Comparison of ENCODE assay signal across 34 mouse cellular contexts in the genomic region with DNA sequence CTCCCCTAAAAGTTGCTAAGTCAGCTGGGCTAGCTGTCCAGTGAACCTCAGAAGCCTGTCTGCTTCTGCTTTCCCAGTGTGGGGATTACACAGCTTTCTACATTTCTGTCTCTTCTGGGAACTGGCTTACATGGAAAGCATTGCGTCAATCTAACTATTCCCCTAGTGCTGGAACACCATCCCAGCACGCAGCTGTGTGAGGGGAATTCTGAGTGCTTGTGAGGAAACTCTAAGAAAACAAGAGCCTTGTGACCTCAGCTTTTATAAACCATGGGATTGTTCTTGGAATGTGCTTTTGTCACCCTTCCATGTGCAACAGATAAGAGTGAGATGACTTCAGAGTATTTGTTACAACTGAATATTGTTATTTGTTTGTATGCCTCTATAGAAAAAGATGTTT. TPM values are rescaled to one million over a fixed set of nuclear protein-coding genes. Genes with fewer than 3 reads are reported as not detected.
A peak's percentile ranks its signal among the peaks of the same experiment; 100 is the strongest.
DNase-seq lines count a peak whose midpoint lies in the region; ATAC-seq lines count a peak whose summit lies in the region.
"Had no signal": no experiment of that assay in that cellular context is flagged by ENCODE, and none has a peak within 500 bp of the region (broad histone marks: within the 10 kb centered on the region; RNA-seq: fewer than 3 reads in every experiment).

No protein-coding gene starts in this region.

- H3K36me3 ChIP-seq in heart, embryonic 10.5 days: no peaks in the 10 kb centered on the region
- H3K36me3 ChIP-seq: heart, embryonic 15.5 days; hindbrain, embryonic 10.5 days; hindbrain, embryonic 15.5 days; limb, embryonic 12.5 days; liver, embryonic 15.5 days; neural tube, embryonic 12.5 days had no signal

- DNase-seq in heart, adult 11 months: peak; percentile 96
- no peak for DNase-seq in heart, embryonic 10.5 days (ENCODE audit: low spot score)
- peak; percentile 9 to 18 for DNase-seq in lung, adult 18-20 months
- DNase-seq in lung, postnatal 4 days: no peak
- peak; percentile 85 for DNase-seq in adipocyte (ENCODE audit: low spot score)
- peak; percentile 12 for DNase-seq in heart, postnatal 25 days (ENCODE audit: low spot score)
- no peak for DNase-seq in embryo, embryonic 9.5 days (ENCODE audit: extremely low spot score)
- DNase-seq: adrenal gland, adult 2 months; cerebellum, adult 11 months; cerebellum, postnatal 10 days; gastrocnemius, adult 2 months; kidney, adult 11 months; kidney, postnatal 14 days; right cerebral cortex, postnatal 4 days; thymus, postnatal 4 days had no signal

- ATAC-seq in erythroblast, adult 5-6 weeks (replicated peaks; ENCODE audit: low FRiP score, poor library complexity, severe bottlenecking): no peak
- ATAC-seq: CD4-positive, CD25-positive, alpha-beta regulatory T cell, adult 4 months; forebrain, embryonic 14.5 days; inflammation-experienced regulatory T-cells, adult 6 months had no signal

- no peak overlapping the region for H3K27ac ChIP-seq in heart, embryonic 10.5 days
- H3K27ac ChIP-seq: gastrocnemius, adult 2 months; heart, embryonic 15.5 days; hindbrain, embryonic 10.5 days; hindbrain, embryonic 15.5 days; left cerebral cortex, adult 2 months; limb, embryonic 12.5 days; liver, embryonic 15.5 days; neural tube, embryonic 12.5 days had no signal

- WGBS in heart, embryonic 10.5 days: 68% methylated on average over 2 of the region's 2 CpGs

- intact Hi-C loops in heart, postnatal 25 days (cut with DNase I): loop anchor here (2.0 kb wide), 1 partner anchor 44 kb away; no protein-coding TSS in a partner anchor

- H3K9me3 ChIP-seq in heart, embryonic 10.5 days: no peaks in the 10 kb centered on the region
- H3K9me3 ChIP-seq: heart, embryonic 15.5 days; hindbrain, embryonic 10.5 days; hindbrain, embryonic 15.5 days; limb, embryonic 12.5 days; liver, embryonic 15.5 days; neural tube, embryonic 12.5 days had no signal

- H3K27me3 ChIP-seq in heart, embryonic 10.5 days (ENCODE audit: insufficient read depth, poor library complexity, severe bottlenecking): no peaks in the 10 kb centered on the region
- H3K27me3 ChIP-seq: hindbrain, embryonic 15.5 days; liver, embryonic 15.5 days; neural tube, embryonic 12.5 days had no signal

- H3K4me1 ChIP-seq in heart, embryonic 10.5 days: no peaks in the 10 kb centered on the region
- H3K4me1 ChIP-seq: heart, embryonic 15.5 days; hindbrain, embryonic 10.5 days; limb, embryonic 12.5 days; liver, embryonic 15.5 days; neural tube, embryonic 12.5 days had no signal

- H3K4me3 ChIP-seq in heart, embryonic 10.5 days: no peak overlapping the region
- H3K4me3 ChIP-seq: gastrocnemius, adult 2 months; heart, embryonic 15.5 days; hindbrain, embryonic 10.5 days; hindbrain, embryonic 15.5 days; left cerebral cortex, adult 2 months; limb, embryonic 12.5 days; liver, embryonic 15.5 days; neural tube, embryonic 12.5 days had no signal

RNA-seq across cellular contexts. Expression of a gene that starts 8.2 kb away (rescaled TPM):
- polyA plus RNA-seq in heart, embryonic 10.5 days (2016; fragmentation: Nextera tagmentation; extraction: Ambion mirVana): 11.9 and 17.2 TPM in 2 replicates
- total RNA-seq in heart, postnatal 25 days (2021): 1 to 10 TPM; 3.2 to 3.8 TPM
- total RNA-seq in erythroblast, adult 5-6 weeks (2015; ENCODE audit: low replicate concordance): 4.6 and 8.6 TPM in 2 replicates
- 4.9 and 9.4 TPM in 2 replicates for total RNA-seq in erythroblast, adult 5-6 weeks (2017; ENCODE audit: low replicate concordance)

RNA-seq across cellular contexts. Expression of a gene that starts 17.1 kb away (rescaled TPM):
- polyA plus RNA-seq in heart, embryonic 10.5 days (2016; fragmentation: Nextera tagmentation; extraction: Ambion mirVana): not detected in 2 replicates
- total RNA-seq in heart, postnatal 25 days (2021): not detected
- not detected in 2 replicates for total RNA-seq in erythroblast, adult 5-6 weeks (2015; ENCODE audit: low replicate concordance)
- total RNA-seq in erythroblast, adult 5-6 weeks (2017; ENCODE audit: low replicate concordance): 0.56 TPM in 1 of 2 replicates, not detected in the other
- total RNA-seq: adrenal gland, adult 2 months; adrenal gland, postnatal 4 days; gastrocnemius, adult 2 months; liver, adult 2 months had no signal
- polyA plus RNA-seq: adrenal gland, adult 2 months; CD4-positive, CD25-positive, alpha-beta regulatory T cell, adult 4 months; embryonic facial prominence, embryonic 11.5 days; forebrain, embryonic 14.5 days; gonadal fat pad, adult 2 months; heart, embryonic 15.5 days; hindbrain, embryonic 10.5 days; inflammation-experienced regulatory T-cells, adult 6 months; kidney, embryonic 14.5 days; limb, embryonic 12.5 days; liver, adult 2 months; liver, embryonic 15.5 days; lung, embryonic 16.5 days; midbrain, embryonic 11.5 days; neural tube, embryonic 12.5 days; thymus, postnatal 0 days had no signal

Comparison
In these comparisons a context has a peak if more than half of its experiments do, and no peak if none do; other contexts are left out.
1. DNase-seq: peak in heart, adult 11 months (single experiment), lung, adult 18-20 months (2 of 2), adipocyte (single experiment) and heart, postnatal 25 days (single experiment); none in heart, embryonic 10.5 days (single experiment), lung, postnatal 4 days (0 of 2) and embryo, embryonic 9.5 days (single experiment).